Mouse (Mus musculus) myocyte (in vitro differentiated cells): ENCODE results near the gene Ctdnep1.

Source experiments
- E2F4 ChIP-seq: IDR thresholded peaks from one replicate; pipeline ENCODE4 v1.6.1; 2011; ENCODE audit warnings: mild to moderate bottlenecking, control low read depth, moderate library complexity; ENCODE audit not compliant: insufficient read depth
- POLR2A ChIP-seq: IDR thresholded peaks from one replicate; pipeline ENCODE4 v1.6.1; 2011; ENCODE audit warnings: low read depth, mild to moderate bottlenecking, control low read depth, moderate library complexity; ENCODE audit not compliant: insufficient read length
- POLR2AphosphoS2 ChIP-seq: IDR thresholded peaks from one replicate; pipeline ENCODE4 v1.6.1; 2011; ENCODE audit warnings: low read depth, control low read depth; ENCODE audit not compliant: insufficient read length
- REST ChIP-seq: IDR thresholded peaks from one replicate; pipeline ENCODE4 v1.6.1; 2011; ENCODE audit warnings: mild to moderate bottlenecking, control low read depth, moderate library complexity; ENCODE audit not compliant: insufficient read depth, insufficient read length
- TCF3 ChIP-seq: IDR thresholded peaks from one replicate; pipeline ENCODE4 v1.6.1; 2011; ENCODE audit warnings: low read depth, control low read depth; ENCODE audit not compliant: insufficient read length
- USF1 ChIP-seq: IDR thresholded peaks from one replicate; pipeline ENCODE4 v1.6.1; 2011; ENCODE audit warnings: low read depth, mild to moderate bottlenecking, control low read depth, moderate library complexity

DNA sequence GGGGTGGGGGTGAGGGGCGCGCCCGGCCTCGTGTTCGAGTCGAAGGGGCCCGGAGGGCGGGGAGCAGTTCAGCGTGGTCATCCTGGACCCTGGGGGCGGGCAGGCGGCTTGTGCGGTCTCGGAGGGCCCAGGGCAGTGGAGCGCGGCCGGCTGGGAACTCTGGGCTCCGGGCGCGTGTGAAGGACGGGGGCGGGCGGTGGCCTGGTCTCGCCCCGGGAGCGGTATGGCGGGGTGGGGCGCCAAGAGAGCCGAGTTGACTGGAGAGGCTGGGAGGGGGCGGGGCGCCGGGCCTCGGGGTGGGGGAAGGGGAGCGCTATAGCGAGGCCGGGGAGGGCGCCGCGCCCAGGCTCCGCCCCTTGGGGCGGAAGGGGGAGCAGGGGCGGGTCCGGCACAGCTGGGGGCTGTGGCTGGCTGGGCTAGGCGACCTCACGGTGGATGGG, 16.1 kb downstream of the Ctdnep1 start:
- TF ChIP-seq E2F4 (no peak), POLR2A (peak; percentile 94), POLR2AphosphoS2 (peak; percentile 94), REST (no peak), USF1 (no peak), TCF3 (no peak)
